Comparison of ENCODE assay signal across 29 mouse cellular contexts in the genomic region with DNA sequence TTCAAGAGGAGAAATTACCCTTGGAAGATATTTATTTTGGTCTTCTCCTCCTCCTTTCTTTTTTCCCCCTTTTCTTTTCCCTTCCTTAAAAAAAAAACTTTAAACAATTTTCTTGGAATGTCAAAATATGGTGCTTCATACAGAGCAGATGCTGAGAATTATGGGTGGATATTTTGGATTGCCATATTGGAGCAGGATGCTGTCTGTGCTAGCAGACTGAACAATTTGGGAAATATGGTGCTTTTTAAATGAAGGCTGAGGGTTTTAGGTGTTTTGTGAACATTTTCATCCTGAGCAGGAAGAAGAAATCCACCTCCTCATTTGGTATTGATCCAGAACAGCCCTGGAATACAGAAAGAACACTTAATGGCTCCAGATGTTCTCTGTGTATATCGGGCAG. TPM values are rescaled to one million over a fixed set of nuclear protein-coding genes. Genes with fewer than 3 reads are reported as not detected.
"Had no signal": no experiment of that assay in that cellular context is flagged by ENCODE, and none has a peak within 500 bp of the region (broad histone marks: within the 10 kb centered on the region; RNA-seq: fewer than 3 reads in every experiment).

No protein-coding gene starts in this region.

- H3K36me3 ChIP-seq: heart, embryonic 10.5 days; heart, embryonic 12.5 days; hindbrain, embryonic 13.5 days; hindbrain, embryonic 15.5 days; kidney, embryonic 15.5 days; limb, embryonic 13.5 days; limb, embryonic 15.5 days; liver, embryonic 12.5 days had no signal

- ATAC-seq: hindbrain, postnatal 0 days; intestine, embryonic 16.5 days; liver, embryonic 12.5 days had no signal

- H3K27ac ChIP-seq: heart, embryonic 10.5 days; hindbrain, embryonic 13.5 days; hindbrain, embryonic 15.5 days; hindbrain, postnatal 0 days; kidney, embryonic 15.5 days; kidney, postnatal 0 days; limb, embryonic 13.5 days; limb, embryonic 15.5 days; liver, embryonic 12.5 days; liver, embryonic 14.5 days had no signal

- H3K4me1 ChIP-seq: heart, embryonic 10.5 days; limb, embryonic 15.5 days; liver, embryonic 12.5 days had no signal

- H3K9me3 ChIP-seq: heart, embryonic 10.5 days; heart, embryonic 12.5 days; hindbrain, embryonic 13.5 days; hindbrain, embryonic 15.5 days; kidney, embryonic 15.5 days; limb, embryonic 13.5 days; limb, embryonic 15.5 days; liver, embryonic 12.5 days had no signal

- H3K4me3 ChIP-seq: heart, embryonic 10.5 days; heart, embryonic 12.5 days; hindbrain, embryonic 13.5 days; hindbrain, embryonic 15.5 days; kidney, embryonic 15.5 days; limb, embryonic 13.5 days; limb, embryonic 15.5 days; liver, embryonic 12.5 days had no signal

- H3K9ac ChIP-seq: heart, embryonic 12.5 days; hindbrain, embryonic 13.5 days; hindbrain, embryonic 15.5 days; kidney, embryonic 15.5 days; limb, embryonic 13.5 days; limb, embryonic 15.5 days; liver, embryonic 12.5 days; liver, embryonic 14.5 days had no signal

- DNase-seq: gastrocnemius, postnatal 14 days; gastrocnemius, postnatal 36 days; heart, adult 18-20 months; heart, postnatal 10 days; heart, postnatal 36 days; kidney, adult 11 months; kidney, adult 2 months; kidney, adult 9 months; kidney, postnatal 14 days; kidney, postnatal 36 days; layer of hippocampus, postnatal 36 days; left cerebral cortex, postnatal 4 days had no signal

- H3K27me3 ChIP-seq: heart, embryonic 12.5 days; hindbrain, embryonic 13.5 days; hindbrain, embryonic 15.5 days; kidney, embryonic 15.5 days; limb, embryonic 13.5 days; limb, embryonic 15.5 days; liver, embryonic 12.5 days had no signal

- H3K4me2 ChIP-seq: heart, embryonic 12.5 days; hindbrain, embryonic 13.5 days; hindbrain, embryonic 15.5 days; kidney, embryonic 15.5 days; limb, embryonic 13.5 days; limb, embryonic 15.5 days; liver, embryonic 12.5 days had no signal

RNA-seq across cellular contexts. Expression of gene Tnr, which starts 41.6 kb away (rescaled TPM):
- total RNA-seq: gastrocnemius, adult 18-20 months; gastrocnemius, postnatal 36 days; hematopoietic stem cell, adult 5-6 weeks; liver, adult 2 months had no signal
- polyA plus RNA-seq: heart, embryonic 12.5 days; heart, embryonic 14.5 days; kidney, embryonic 15.5 days; kidney, postnatal 0 days; limb, embryonic 11.5 days; liver, adult 2 months had no signal
